Mouse (Mus musculus) heart, embryonic 14.5 days (tissue): ENCODE results near the gene Gpc2. TPM values are rescaled to one million over a fixed set of nuclear protein-coding genes. Genes with fewer than 3 reads are reported as not detected.

ENCODE experiments used
- ATAC-seq: fragments of 200-750 bp; cut with Nextera tagmentation; 2 replicates; pipeline ENCODE4 v1.8.0; 2017; ENCODE audit warnings: low read depth, moderate TSS enrichment; ENCODE audit not compliant: insufficient number of reproducible peaks, insufficient read depth, low FRiP score
- H3K27ac ChIP-seq, 2 experiments: fragments of 200-500 bp in 1 of 2; fragments of 300-500 bp in 1 of 2; sonication (generic) in 1 of 2; replicated peaks in 1 of 2; 2 replicates each; pipeline ENCODE4 v1.5.1; 2012 to 2014; ENCODE audit warnings: low read depth in 2 of 2, low read length in 2 of 2, control low read depth in 1 of 2, mild to moderate bottlenecking in 1 of 2, mixed read lengths in 1 of 2; ENCODE audit not compliant: control insufficient read depth in 1 of 2, insufficient read depth in 1 of 2
- H3K27me3 ChIP-seq: fragments of 300-500 bp; sonication (generic); 2 replicates; pipeline ENCODE4 v1.6.1; 2014; ENCODE audit warnings: mild to moderate bottlenecking, low read length, control low read depth; ENCODE audit not compliant: control insufficient read depth, insufficient read depth
- H3K36me3 ChIP-seq: fragments of 300-500 bp; sonication (generic); 2 replicates; pipeline ENCODE4 v1.6.1; 2014; ENCODE audit warnings: mild to moderate bottlenecking, control low read depth, low read length, mixed read lengths; ENCODE audit not compliant: control insufficient read depth, insufficient read depth
- H3K4me1 ChIP-seq, 2 experiments: fragments of 200-500 bp in 1 of 2; fragments of 300-500 bp in 1 of 2; sonication (generic) in 1 of 2; 2 replicates each; pipeline ENCODE4 v1.6.1; 2012 to 2014; ENCODE audit warnings: low read length in 2 of 2, control low read depth in 1 of 2, mixed read lengths in 1 of 2; ENCODE audit not compliant: control insufficient read depth in 2 of 2, insufficient read depth in 2 of 2
- H3K4me2 ChIP-seq: fragments of 300-500 bp; sonication (generic); 2 replicates; pipeline ENCODE4 v1.6.1; 2014; ENCODE audit warnings: mild to moderate bottlenecking, low read length
- H3K4me3 ChIP-seq, 2 experiments: fragments of 200-500 bp in 1 of 2; fragments of 300-500 bp in 1 of 2; sonication (generic) in 1 of 2; 2 replicates each; pipeline ENCODE4 v1.5.1; 2012 to 2014; ENCODE audit warnings: low read length in 2 of 2, mild to moderate bottlenecking in 2 of 2, control low read depth in 1 of 2, low read depth in 1 of 2, moderate library complexity in 1 of 2; ENCODE audit not compliant: control insufficient read depth in 1 of 2, insufficient read depth in 1 of 2
- H3K9ac ChIP-seq: fragments of 300-500 bp; sonication (generic); 2 replicates; pipeline ENCODE4 v1.6.1; 2014; ENCODE audit warnings: mild to moderate bottlenecking, low read length
- H3K9me3 ChIP-seq: fragments of 300-500 bp; sonication (generic); 2 replicates; pipeline ENCODE4 v1.6.1; 2016; ENCODE audit warnings: low read length, control low read depth; ENCODE audit not compliant: control insufficient read depth
- WGBS: fragments of 180-500 bp; shearing (Covaris S2); extraction: QIAGEN DNeasy Blood & Tissue Kit; methylation state at CpG from one replicate; pipeline ENCODE4 v1.1.7; 2014; 5-methylcytosine and 5-hydroxymethylcytosine counted together
- polyA plus RNA-seq: library from polyadenylated mRNA; unstranded; fragments of >200 nt; fragmentation: Nextera tagmentation; extraction: Ambion mirVana; gene quantifications from 2 replicates; pipeline ENCODE4 v1.2.1, GENCODE M21; 2014

Gpc2 gene
- 1.3 and 1.5 TPM in 2 replicates for polyA plus RNA-seq

DNA sequence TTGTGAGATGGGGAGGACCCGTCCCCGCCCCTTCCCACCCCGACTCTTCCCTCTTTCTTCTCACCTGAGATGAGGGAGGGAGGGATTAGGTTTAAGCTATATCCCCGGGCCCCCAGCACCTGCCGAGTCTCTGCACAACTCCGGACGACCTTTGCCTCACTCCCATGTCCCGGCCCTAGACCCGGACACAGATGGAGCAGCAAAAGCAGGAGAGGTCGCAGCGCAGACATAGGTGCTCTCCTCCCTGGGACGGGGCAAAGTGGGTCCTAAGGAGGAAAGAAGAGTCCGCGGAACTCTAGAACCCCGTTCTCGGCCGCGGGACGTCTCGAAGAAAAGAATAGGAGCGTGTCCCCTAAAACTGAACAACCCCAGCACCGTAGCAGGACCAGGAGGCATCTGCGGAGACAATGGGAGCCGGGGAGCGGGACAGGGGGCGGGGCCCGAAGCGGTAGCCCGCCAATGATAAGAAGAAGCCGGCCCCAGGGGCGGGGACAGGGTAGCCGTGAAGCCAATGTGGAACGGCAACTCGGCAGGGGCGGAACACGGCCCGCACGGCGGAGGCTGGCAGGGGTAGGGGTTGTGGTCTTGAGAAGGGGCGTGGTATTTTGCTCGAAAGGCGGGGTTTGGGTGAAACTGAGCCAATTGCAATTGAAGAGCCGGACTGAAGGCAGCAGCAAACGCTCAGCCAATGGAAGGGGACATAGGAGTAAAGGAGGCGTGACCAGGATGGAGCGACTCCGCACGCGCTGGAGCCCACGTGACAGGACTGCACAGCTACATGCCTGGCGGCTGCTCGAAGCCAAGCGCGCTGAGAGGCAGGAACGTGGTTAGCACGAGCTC, at the start of gene Gpc2, which contains the start of the genes Gm43720 and Stag3:
Gene Gpc2, minus strand, starts transcription at position 421 of the 840 bp plus-strand sequence.
Gene Gm43720, minus strand, starts transcription at position 374 of the 840 bp plus-strand sequence.
Gene Stag3, plus strand, starts transcription at position 656 of the 840 bp plus-strand sequence.
- peak; percentile 98 for ATAC-seq
- Histone ChIP-seq H3K36me3 (no peaks in the 10 kb centered on the region), H3K27me3 (peaks cover 10% of the 10 kb centered on the region; the same call in 1 of the 2 replicates), H3K4me2 (peak within 1 kb of the TSS; percentile 68), H3K27ac (no peak within 1 kb of the TSS), H3K9ac (peak within 1 kb of the TSS; percentile 63), H3K9me3 (no peaks in the 10 kb centered on the region), H3K4me3 (peak within 1 kb of the TSS; percentile 47 to 81), H3K4me1 (peaks cover 3 to 4% of the 10 kb centered on the region in 2 experiments; a peak in 3 of 4 replicates)
- WGBS: under 1% methylated on average over 56 of the region's 56 CpGs

GRCm38 (mm10) chr5:138312795-138313194, 33.0 kb upstream of the Gpc2 start:
- Histone ChIP-seq H3K4me2 (no peak overlapping the region), H3K36me3 (no peaks in the 10 kb centered on the region), H3K9me3 (no peaks in the 10 kb centered on the region), H3K4me3 (no peak overlapping the region), H3K4me1 (no peaks in the 10 kb centered on the region), H3K9ac (no peak overlapping the region), H3K27ac (no peak overlapping the region), H3K27me3 (no peaks in the 10 kb centered on the region)
- no peak for ATAC-seq
- WGBS: 68% methylated on average over 3 of the region's 3 CpGs

DNA sequence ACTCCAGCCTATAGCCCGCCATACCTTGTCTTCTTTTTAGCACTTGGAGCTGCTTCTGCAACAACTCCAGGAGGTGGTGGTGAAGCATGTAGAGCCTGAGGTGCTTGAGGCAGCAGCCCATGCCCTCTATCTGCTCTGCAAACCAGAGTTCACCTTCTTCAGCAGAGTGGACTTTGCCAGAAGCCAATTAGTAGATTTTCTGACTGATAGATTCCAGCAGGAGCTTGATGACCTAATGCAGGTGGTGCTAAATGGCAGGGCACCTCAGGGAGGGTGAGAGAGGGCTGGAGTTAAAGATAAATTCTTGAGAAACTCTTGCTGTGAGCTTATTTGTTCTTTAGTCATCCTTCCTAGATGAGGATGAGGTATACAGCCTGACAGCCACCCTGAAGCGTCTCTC, 19.8 kb upstream of the Gpc2 start:
- Histone ChIP-seq H3K27ac (no peak overlapping the region), H3K9ac (no peak overlapping the region), H3K9me3 (no peaks in the 10 kb centered on the region), H3K4me3 (no peak overlapping the region), H3K4me1 (no peaks in the 10 kb centered on the region), H3K36me3 (no peaks in the 10 kb centered on the region), H3K4me2 (no peak overlapping the region), H3K27me3 (no peaks in the 10 kb centered on the region)
- 73% methylated on average over 2 of the region's 2 CpGs for WGBS
- ATAC-seq: no peak

DNA sequence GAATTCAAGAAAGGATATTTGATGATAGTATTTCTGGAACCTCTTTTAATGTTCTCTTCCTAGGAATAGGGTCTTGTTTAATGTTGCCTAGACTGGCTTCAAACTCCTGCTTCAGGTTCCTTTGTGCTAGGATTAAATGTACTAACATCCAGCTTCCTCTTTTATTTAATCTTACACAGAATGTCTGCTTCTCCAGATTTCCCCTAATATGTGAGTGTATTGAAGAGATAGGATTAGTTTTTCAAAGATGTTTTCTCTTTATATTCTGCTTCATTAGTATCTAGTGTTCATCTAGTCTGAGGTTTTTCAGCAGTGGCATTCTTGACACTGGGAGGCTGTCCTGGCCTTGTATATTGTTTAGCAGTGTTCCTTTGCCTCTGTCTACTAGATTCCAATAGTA, 14.4 kb upstream of the Gpc2 start:
- Histone ChIP-seq H3K9me3 (no peaks in the 10 kb centered on the region), H3K9ac (no peak overlapping the region), H3K27ac (no peak overlapping the region), H3K27me3 (no peaks in the 10 kb centered on the region), H3K4me2 (no peak overlapping the region), H3K4me3 (no peak overlapping the region), H3K36me3 (no peaks in the 10 kb centered on the region), H3K4me1 (no peaks in the 10 kb centered on the region)
- ATAC-seq: no peak

DNA sequence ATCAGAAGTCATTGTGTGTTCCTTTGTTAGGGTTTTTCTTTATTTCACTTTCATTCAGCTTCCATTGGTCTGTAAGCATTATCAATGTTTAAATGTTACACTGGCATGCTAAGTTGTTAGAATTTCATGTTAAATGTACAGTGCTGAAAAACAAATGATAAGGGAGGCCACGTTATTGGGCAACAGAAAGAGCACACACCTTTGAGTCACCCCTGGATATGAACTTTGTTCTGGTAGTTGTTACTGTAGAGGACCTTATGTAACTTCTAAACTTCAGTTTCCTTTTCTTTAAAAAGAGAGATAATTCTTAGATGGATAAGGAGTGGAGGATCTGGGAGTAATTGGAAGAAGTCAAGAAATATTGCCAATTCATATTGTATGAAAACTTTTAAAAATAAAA, 11.8 kb upstream of the Gpc2 start:
- WGBS: 65% methylated on average over 1 of the region's 1 CpGs
- no peak overlapping the region for H3K4me3 ChIP-seq
- ATAC-seq: no peak
- no peaks in the 10 kb centered on the region for H3K9me3 ChIP-seq
- no peaks in the 10 kb centered on the region for H3K27me3 ChIP-seq
- no peaks in the 10 kb centered on the region for H3K4me1 ChIP-seq
- no peaks in the 10 kb centered on the region for H3K36me3 ChIP-seq
- H3K9ac ChIP-seq: no peak overlapping the region
- no peak overlapping the region for H3K27ac ChIP-seq
- no peak overlapping the region for H3K4me2 ChIP-seq

DNA sequence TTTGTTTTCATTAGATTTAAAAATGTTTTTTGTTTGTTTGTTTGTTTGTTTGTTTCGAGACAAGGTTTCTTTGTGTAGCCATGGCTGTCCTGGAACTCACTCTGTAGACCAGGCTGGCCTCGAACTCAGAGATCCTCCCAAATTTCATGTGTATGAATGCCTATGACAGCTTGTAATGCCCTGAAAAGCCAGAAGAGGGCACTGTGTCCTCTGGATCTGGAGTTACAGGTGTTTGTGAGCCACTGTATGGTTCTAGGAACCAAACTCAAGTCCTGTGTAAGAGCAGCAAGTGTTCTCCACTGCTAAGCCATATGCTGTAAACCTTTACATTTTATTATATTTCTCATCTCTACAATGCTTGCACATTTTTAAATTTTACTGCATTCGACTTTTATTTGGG, 8.1 kb upstream of the Gpc2 start:
- no peak overlapping the region for H3K4me2 ChIP-seq
- H3K27ac ChIP-seq: no peak overlapping the region
- no peak for ATAC-seq
- H3K36me3 ChIP-seq: no peaks in the 10 kb centered on the region
- H3K9ac ChIP-seq: no peak overlapping the region
- no peaks in the 10 kb centered on the region for H3K9me3 ChIP-seq
- no peaks in the 10 kb centered on the region for H3K4me1 ChIP-seq
- 74% methylated on average over 3 of the region's 3 CpGs for WGBS
- H3K4me3 ChIP-seq: no peak overlapping the region
- no peaks in the 10 kb centered on the region for H3K27me3 ChIP-seq

DNA sequence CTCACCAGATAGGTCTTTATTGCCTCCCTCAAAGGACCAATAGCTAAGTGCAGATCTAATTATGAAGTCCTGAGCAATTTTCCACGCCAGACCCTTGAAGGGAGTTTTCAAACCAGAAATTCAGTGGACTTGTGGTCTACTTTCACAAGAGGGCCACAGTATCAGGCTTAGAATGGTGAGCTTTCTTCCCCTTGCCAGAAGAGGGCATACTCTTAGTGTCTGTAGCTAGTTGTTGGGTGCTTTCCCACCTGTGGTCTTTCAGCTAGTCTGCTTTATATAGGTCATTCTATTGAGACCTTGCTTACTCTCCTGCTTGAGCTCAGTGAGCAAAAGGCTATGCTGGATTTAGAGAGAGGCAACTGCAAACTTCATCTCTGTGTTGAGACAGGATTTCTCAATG, 3.7 kb upstream of the Gpc2 start:
- no peak overlapping the region for H3K4me3 ChIP-seq

More for the DNA sequence above, 3.7 kb upstream of the Gpc2 start:
- Histone ChIP-seq H3K9me3 (no peaks in the 10 kb centered on the region), H3K4me1 (peaks cover 3 to 4% of the 10 kb centered on the region in 2 experiments; a peak in 3 of 4 replicates), H3K36me3 (no peaks in the 10 kb centered on the region), H3K27me3 (peaks cover 7% of the 10 kb centered on the region; the same call in 1 of the 2 replicates), H3K9ac (no peak overlapping the region), H3K27ac (no peak overlapping the region), H3K4me2 (no peak overlapping the region)
- WGBS: 53% methylated on average over 1 of the region's 1 CpGs
- no peak for ATAC-seq
